ENCODE assay signal across 9 mouse cellular contexts in genomic region chr10:107123529-107124335, GRCm38 (mm10). TPM values are rescaled to one million over a fixed set of nuclear protein-coding genes. Genes with fewer than 3 reads are reported as not detected.
DNase-seq lines count a peak whose midpoint lies in the region; ATAC-seq and TF ChIP-seq lines count a peak whose summit lies in the region.
"Had no signal": no experiment of that assay in that cellular context is flagged by ENCODE, and none has a peak within 500 bp of the region (broad histone marks: within the 10 kb centered on the region; RNA-seq: fewer than 3 reads in every experiment).

Gene Acss3 (minus strand): TSS chr10:107123668.

- peak within 1 kb of the TSS; percentile 86 for H3K27ac ChIP-seq in forebrain, embryonic 10.5 days
- H3K27ac ChIP-seq in heart, embryonic 16.5 days (ENCODE audit: low read length): peak within 1 kb of the TSS; percentile 58
- no peak within 1 kb of the TSS for H3K27ac ChIP-seq in kidney, postnatal 0 days
- H3K27ac ChIP-seq in stomach, embryonic 14.5 days (ENCODE audit: low read length): no peak within 1 kb of the TSS

- ATAC-seq in heart, embryonic 16.5 days (replicated peaks; ENCODE audit: extremely low read depth, insufficient read depth, low FRiP score): peak; percentile 95
- ATAC-seq in kidney, postnatal 0 days (replicated peaks; ENCODE audit: low FRiP score, low read depth): peak; percentile 93
- peak; percentile 88 for ATAC-seq in stomach, embryonic 14.5 days (ENCODE audit: insufficient number of reproducible peaks, insufficient read depth, low FRiP score, low read depth)

- peaks cover 24% of the 10 kb centered on the region for H3K4me1 ChIP-seq in forebrain, embryonic 10.5 days
- no peaks in the 10 kb centered on the region; the same call in 1 of the 2 replicates for H3K4me1 ChIP-seq in heart, embryonic 16.5 days (ENCODE audit: control insufficient read depth, insufficient read depth, low read length)
- H3K4me1 ChIP-seq in kidney, postnatal 0 days (replicated peaks; ENCODE audit: insufficient read depth, low read length): no peaks in the 10 kb centered on the region; the same call in 1 of the 2 replicates
- H3K4me1 ChIP-seq in stomach, embryonic 14.5 days (ENCODE audit: control insufficient read depth, insufficient read depth, low read length): 0 out of 2 replicates have a peak, but pooled peaks cover 4% of the 10 kb centered on the region

- H3K36me3 ChIP-seq in forebrain, embryonic 10.5 days (replicated peaks): no peaks in the 10 kb centered on the region
- H3K36me3 ChIP-seq in heart, embryonic 16.5 days (ENCODE audit: control insufficient read depth, insufficient read depth): no peaks in the 10 kb centered on the region
- no peaks in the 10 kb centered on the region for H3K36me3 ChIP-seq in kidney, postnatal 0 days (ENCODE audit: insufficient read depth, low read length)
- H3K36me3 ChIP-seq in stomach, embryonic 14.5 days (ENCODE audit: control insufficient read depth, insufficient read depth, low read length): no peaks in the 10 kb centered on the region
- H3K36me3 ChIP-seq: G1E had no signal

- H3K4me2 ChIP-seq in heart, embryonic 16.5 days (ENCODE audit: low read depth, low read length): peak within 1 kb of the TSS; percentile 73
- peak within 1 kb of the TSS; percentile 65 for H3K4me2 ChIP-seq in kidney, postnatal 0 days (ENCODE audit: low read length)
- peak within 1 kb of the TSS; percentile 60 for H3K4me2 ChIP-seq in stomach, embryonic 14.5 days (replicated peaks; ENCODE audit: low read depth, low read length)

- peak within 1 kb of the TSS; percentile 87 for H3K9ac ChIP-seq in heart, embryonic 16.5 days (ENCODE audit: low read length)
- H3K9ac ChIP-seq in kidney, postnatal 0 days (ENCODE audit: low read depth, low read length): peak within 1 kb of the TSS; percentile 58
- H3K9ac ChIP-seq in stomach, embryonic 14.5 days (replicated peaks; ENCODE audit: low read depth, low read length): 0 out of 2 replicates have a peak within 1 kb of the TSS, but pooled peaks have one; percentile 25

- 2% methylated on average over 17 of the region's 17 CpGs for WGBS in forebrain, embryonic 10.5 days
- WGBS in heart, embryonic 16.5 days: 3% methylated on average over 17 of the region's 17 CpGs
- 2% methylated on average over 17 of the region's 17 CpGs for WGBS in kidney, postnatal 0 days
- 4% methylated on average over 17 of the region's 17 CpGs for WGBS in stomach, embryonic 14.5 days

- H3K9me3 ChIP-seq in forebrain, embryonic 10.5 days: no peaks in the 10 kb centered on the region
- no peaks in the 10 kb centered on the region for H3K9me3 ChIP-seq in heart, embryonic 16.5 days (replicated peaks; ENCODE audit: control insufficient read depth, low read length)
- H3K9me3 ChIP-seq in kidney, postnatal 0 days (replicated peaks; ENCODE audit: low read length): no peaks in the 10 kb centered on the region
- no peaks in the 10 kb centered on the region for H3K9me3 ChIP-seq in stomach, embryonic 14.5 days (ENCODE audit: control insufficient read depth, low read depth, low read length)

- no peaks in the 10 kb centered on the region for H3K27me3 ChIP-seq in forebrain, embryonic 10.5 days (ENCODE audit: poor library complexity, severe bottlenecking)
- no peaks in the 10 kb centered on the region for H3K27me3 ChIP-seq in heart, embryonic 16.5 days (ENCODE audit: control insufficient read depth, insufficient read depth, low read length)
- H3K27me3 ChIP-seq in kidney, postnatal 0 days (ENCODE audit: insufficient read depth, low read length): no peaks in the 10 kb centered on the region
- H3K27me3 ChIP-seq in stomach, embryonic 14.5 days (ENCODE audit: control insufficient read depth, insufficient read depth, low read length): no peaks in the 10 kb centered on the region

- TF ChIP-seq CTCF in kidney, postnatal 0 days (IDR thresholded peaks at IDR 0.05; ENCODE audit: low read depth): peak; percentile 38

- peak; percentile 60 for DNase-seq in left cerebral cortex, postnatal 4 days
- no peak for DNase-seq in left cerebral cortex, postnatal 14 days (ENCODE audit: low spot score in 2 of 2)
- peak; percentile 81 for DNase-seq in forebrain, embryonic 10.5 days (ENCODE audit: extremely low spot score, low spot score)
- DNase-seq in kidney, postnatal 0 days (ENCODE audit: low spot score): peak; percentile 80
- DNase-seq in lung, postnatal 25 days (ENCODE audit: low spot score): peak; percentile 55
- no peak for DNase-seq in T-cell, adult 2 months (ENCODE audit: low spot score)

- intact Hi-C loops in left cerebral cortex, postnatal 4 days (cut with DNase I): no loop called here
- intact Hi-C loops in left cerebral cortex, postnatal 14 days (cut with DNase I): no loop called here

- H3K4me3 ChIP-seq in forebrain, embryonic 10.5 days: peak within 1 kb of the TSS; percentile 64
- peak within 1 kb of the TSS; percentile 74 for H3K4me3 ChIP-seq in heart, embryonic 16.5 days (ENCODE audit: low read length)
- peak within 1 kb of the TSS; percentile 50 for H3K4me3 ChIP-seq in kidney, postnatal 0 days (replicated peaks; ENCODE audit: low read depth, low read length)
- peak within 1 kb of the TSS; percentile 40 for H3K4me3 ChIP-seq in stomach, embryonic 14.5 days (ENCODE audit: low read depth, low read length)

RNA-seq across cellular contexts. Expression of gene Acss3, which starts in this region (rescaled TPM):
- under 1 TPM; 0.68 to 0.74 TPM for total RNA-seq in left cerebral cortex, postnatal 4 days (2021)
- total RNA-seq in left cerebral cortex, postnatal 14 days (2021): under 1 TPM; 0.68 to 0.74 TPM
- 2.6 and 2.7 TPM in 2 replicates for polyA plus RNA-seq in forebrain, embryonic 10.5 days (2016; fragmentation: Nextera tagmentation; extraction: Ambion mirVana)
- polyA plus RNA-seq in heart, embryonic 16.5 days (2015; fragmentation: Nextera tagmentation; extraction: Ambion mirVana): 2.4 and 2.8 TPM in 2 replicates
- polyA plus RNA-seq in kidney, postnatal 0 days (2015; fragmentation: Nextera tagmentation; extraction: Ambion mirVana): 2.9 and 3.6 TPM in 2 replicates
- 1.9 and 2.0 TPM in 2 replicates for polyA plus RNA-seq in stomach, embryonic 14.5 days (2014; fragmentation: Nextera tagmentation; extraction: Ambion mirVana)
- polyA plus RNA-seq: G1E had no signal

Comparison
In these comparisons a context has a peak if more than half of its experiments do, and no peak if none do; other contexts are left out.
1. Peak in DNase-seq in left cerebral cortex, postnatal 4 days; RNA of the gene not detected or under 1 TPM.
2. DNase-seq: peak in forebrain, embryonic 10.5 days (single experiment), kidney, postnatal 0 days (single experiment) and lung, postnatal 25 days (single experiment); none in left cerebral cortex, postnatal 14 days (0 of 2) and T-cell, adult 2 months (single experiment).
3. H3K27ac ChIP-seq: peak in forebrain, embryonic 10.5 days (single experiment) and heart, embryonic 16.5 days (single experiment); none in kidney, postnatal 0 days (single experiment) and stomach, embryonic 14.5 days (single experiment).
4. H3K9ac ChIP-seq: peak in every context shown above with its lines; median percentile 87 in heart, embryonic 16.5 days; 58 in kidney, postnatal 0 days; 25 in stomach, embryonic 14.5 days.
5. Peak in every context shown above with its lines, with median percentiles within 50 percentile points of each other: H3K4me3 ChIP-seq, ATAC-seq and H3K4me2 ChIP-seq.